Mouse (Mus musculus): ENCODE measurements around the gene Cd300lf.

- TF ChIP-seq CTCF (IDR thresholded peaks at IDR 0.05; ENCODE audit: low read depth) (no peak), EP300 (IDR thresholded peaks at IDR 0.05; ENCODE audit: low read depth) (no peak)
Observed at GRCm38 (mm10) chr11:115141970-115142369, 8.2 kb upstream of the Cd300lf start.
